ENCODE assay signal across 13 mouse cellular contexts in the genomic region with DNA sequence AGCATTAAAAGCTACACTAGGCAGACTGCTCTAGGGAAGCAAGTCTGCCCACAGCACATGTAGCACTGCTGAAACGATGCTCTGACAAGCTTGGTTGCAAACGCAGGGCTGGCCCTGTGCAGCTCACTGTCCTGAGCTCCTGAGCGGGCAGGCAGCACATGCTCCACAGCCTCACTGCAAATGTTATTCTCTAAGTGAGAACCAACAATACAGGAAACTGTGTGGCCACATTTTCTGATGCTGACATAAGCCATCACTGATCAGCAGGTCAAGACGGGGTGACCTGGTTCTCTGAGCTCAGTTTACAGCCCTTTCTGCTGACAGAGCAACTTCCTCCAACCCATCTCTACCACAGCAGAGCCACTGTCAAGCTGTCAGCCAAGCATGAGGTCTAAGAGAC. TPM values are rescaled to one million over a fixed set of nuclear protein-coding genes. Genes with fewer than 3 reads are reported as not detected.
DNase-seq lines count a peak whose midpoint lies in the region; ATAC-seq lines count a peak whose summit lies in the region.
"Had no signal": no experiment of that assay in that cellular context is flagged by ENCODE, and none has a peak within 500 bp of the region (broad histone marks: within the 10 kb centered on the region; RNA-seq: fewer than 3 reads in every experiment).

No protein-coding gene starts in this region.

- H3K4me1 ChIP-seq in neural tube, embryonic 11.5 days (ENCODE audit: control insufficient read depth, insufficient read depth, low read length): no peaks in the 10 kb centered on the region
- peaks cover 3% of the 10 kb centered on the region for H3K4me1 ChIP-seq in hindbrain, embryonic 13.5 days (replicated peaks)
- peaks cover 4% of the 10 kb centered on the region; the same call in 1 of the 2 replicates for H3K4me1 ChIP-seq in stomach, embryonic 16.5 days (ENCODE audit: control insufficient read depth, insufficient read depth, low read length)

- H3K9me3 ChIP-seq in neural tube, embryonic 11.5 days (ENCODE audit: control insufficient read depth, low read length): no peaks in the 10 kb centered on the region
- H3K9me3 ChIP-seq in hindbrain, embryonic 13.5 days: no peaks in the 10 kb centered on the region
- no peaks in the 10 kb centered on the region for H3K9me3 ChIP-seq in stomach, embryonic 16.5 days (replicated peaks; ENCODE audit: control insufficient read depth, low read length)
- H3K9me3 ChIP-seq: G1E had no signal

- no peak for ATAC-seq in neural tube, embryonic 11.5 days (ENCODE audit: insufficient read depth, low FRiP score, low TSS enrichment)
- no peak for ATAC-seq in hindbrain, embryonic 13.5 days (ENCODE audit: low FRiP score)
- no peak for ATAC-seq in stomach, embryonic 16.5 days (ENCODE audit: insufficient read depth, low FRiP score)

- 36% methylated on average over 4 of the region's 4 CpGs for WGBS in neural tube, embryonic 11.5 days
- 44% methylated on average over 4 of the region's 4 CpGs for WGBS in hindbrain, embryonic 13.5 days
- WGBS in stomach, embryonic 16.5 days: 21% methylated on average over 4 of the region's 4 CpGs

- H3K4me2 ChIP-seq in neural tube, embryonic 11.5 days (ENCODE audit: low read depth): no peak overlapping the region
- no peak overlapping the region for H3K4me2 ChIP-seq in hindbrain, embryonic 13.5 days
- no peak overlapping the region for H3K4me2 ChIP-seq in stomach, embryonic 16.5 days (ENCODE audit: low read depth, low read length)

- peaks cover 2% of the 10 kb centered on the region; the same call in 1 of the 2 replicates for H3K36me3 ChIP-seq in neural tube, embryonic 11.5 days (ENCODE audit: control insufficient read depth, insufficient read depth, low read length)
- H3K36me3 ChIP-seq in hindbrain, embryonic 13.5 days: peaks cover 8% of the 10 kb centered on the region; the same call in 1 of the 2 replicates
- no peaks in the 10 kb centered on the region for H3K36me3 ChIP-seq in stomach, embryonic 16.5 days (ENCODE audit: control insufficient read depth, insufficient read depth, low read length)

- no peak overlapping the region for H3K9ac ChIP-seq in neural tube, embryonic 11.5 days (ENCODE audit: low read length)
- no peak overlapping the region for H3K9ac ChIP-seq in hindbrain, embryonic 13.5 days
- peak overlapping the region; percentile 3; the same call in 1 of the 2 replicates for H3K9ac ChIP-seq in stomach, embryonic 16.5 days (ENCODE audit: low read length)

- H3K4me3 ChIP-seq in neural tube, embryonic 11.5 days (ENCODE audit: low read depth, low read length): no peak overlapping the region
- no peak overlapping the region for H3K4me3 ChIP-seq in hindbrain, embryonic 13.5 days
- H3K4me3 ChIP-seq in stomach, embryonic 16.5 days (replicated peaks; ENCODE audit: low read length): no peak overlapping the region

- intact Hi-C loops in heart, postnatal 14 days (cut with DNase I): no loop called here

- no peak overlapping the region for H3K27ac ChIP-seq in neural tube, embryonic 11.5 days (ENCODE audit: low read depth, low read length)
- peak overlapping the region; percentile 48; the same call in 1 of the 2 replicates for H3K27ac ChIP-seq in hindbrain, embryonic 13.5 days
- H3K27ac ChIP-seq in stomach, embryonic 16.5 days (ENCODE audit: low read length): no peak overlapping the region

- no peaks in the 10 kb centered on the region for H3K27me3 ChIP-seq in neural tube, embryonic 11.5 days (ENCODE audit: control insufficient read depth, insufficient read depth, low read length)
- no peaks in the 10 kb centered on the region for H3K27me3 ChIP-seq in hindbrain, embryonic 13.5 days
- no peaks in the 10 kb centered on the region for H3K27me3 ChIP-seq in stomach, embryonic 16.5 days (ENCODE audit: control insufficient read depth, insufficient read depth, low read length)

- peak; percentile 58 for DNase-seq in heart, adult 11 months
- no peak for DNase-seq in heart, postnatal 14 days
- peak; percentile 46 for DNase-seq in neural tube, embryonic 11.5 days (ENCODE audit: low spot score)
- no peak for DNase-seq in neural tube, embryonic 10.5 days (ENCODE audit: extremely low spot score, low spot score)
- DNase-seq in liver: no peak
- DNase-seq in layer of hippocampus, adult 8-10 months (ENCODE audit: low spot score in 2 of 2): no peak
- DNase-seq: layer of hippocampus, postnatal 36 days; lung, adult 2 months; thymus, adult 18-20 months had no signal

RNA-seq across cellular contexts. Expression of a gene that starts 34.5 kb away (rescaled TPM):
- under 1 TPM in 1 of 2 experiments, not detected in 1; 0.20 TPM for total RNA-seq in heart, postnatal 14 days (2021)
- polyA plus RNA-seq in neural tube, embryonic 11.5 days (2014; fragmentation: Nextera tagmentation; extraction: Ambion mirVana): not detected in 2 replicates
- polyA plus RNA-seq in hindbrain, embryonic 13.5 days (2015; fragmentation: Nextera tagmentation; extraction: Ambion mirVana): not detected in 2 replicates
- polyA plus RNA-seq in stomach, embryonic 16.5 days (2015; fragmentation: Nextera tagmentation; extraction: Ambion mirVana): not detected in 2 replicates
- 1 to 10 TPM in 2 of 4 experiments, under 1 TPM in 2; 0.64 to 1.1 (median 0.90) TPM for total RNA-seq in layer of hippocampus, adult 8-10 months (2022)
- polyA plus RNA-seq: G1E; heart, postnatal 0 days had no signal

Comparison
In these comparisons a context has a peak if more than half of its experiments do, and no peak if none do; other contexts are left out.
1. DNase-seq: peak in heart, adult 11 months (single experiment) and neural tube, embryonic 11.5 days (single experiment); none in heart, postnatal 14 days (0 of 2), neural tube, embryonic 10.5 days (single experiment), liver (single experiment) and layer of hippocampus, adult 8-10 months (0 of 2).